Mouse (Mus musculus) layer of hippocampus, adult 18-20 months (tissue): ENCODE results near the gene Ces1c. TPM values are rescaled to one million over a fixed set of nuclear protein-coding genes. Genes with fewer than 3 reads are reported as not detected.

Experiments used
- DNase-seq, 2 experiments: peaks; one replicate each; pipeline ENCODE4 v3.0.0; 2022; ENCODE audit warnings: low spot score in 2 of 2
- long read RNA-seq: library from polyadenylated mRNA; stranded (forward); transcript quantifications from one replicate; pipeline ENCODE4 v2.0.0, GENCODE M21; 2021
- total RNA-seq, 2 experiments: library from RNA; stranded (reverse); gene quantifications; 2 replicates each; pipeline ENCODE4 v1.2.3; 2021

Gene Ces1c
- not detected for total RNA-seq
- long read RNA-seq = 0 reads

DNA sequence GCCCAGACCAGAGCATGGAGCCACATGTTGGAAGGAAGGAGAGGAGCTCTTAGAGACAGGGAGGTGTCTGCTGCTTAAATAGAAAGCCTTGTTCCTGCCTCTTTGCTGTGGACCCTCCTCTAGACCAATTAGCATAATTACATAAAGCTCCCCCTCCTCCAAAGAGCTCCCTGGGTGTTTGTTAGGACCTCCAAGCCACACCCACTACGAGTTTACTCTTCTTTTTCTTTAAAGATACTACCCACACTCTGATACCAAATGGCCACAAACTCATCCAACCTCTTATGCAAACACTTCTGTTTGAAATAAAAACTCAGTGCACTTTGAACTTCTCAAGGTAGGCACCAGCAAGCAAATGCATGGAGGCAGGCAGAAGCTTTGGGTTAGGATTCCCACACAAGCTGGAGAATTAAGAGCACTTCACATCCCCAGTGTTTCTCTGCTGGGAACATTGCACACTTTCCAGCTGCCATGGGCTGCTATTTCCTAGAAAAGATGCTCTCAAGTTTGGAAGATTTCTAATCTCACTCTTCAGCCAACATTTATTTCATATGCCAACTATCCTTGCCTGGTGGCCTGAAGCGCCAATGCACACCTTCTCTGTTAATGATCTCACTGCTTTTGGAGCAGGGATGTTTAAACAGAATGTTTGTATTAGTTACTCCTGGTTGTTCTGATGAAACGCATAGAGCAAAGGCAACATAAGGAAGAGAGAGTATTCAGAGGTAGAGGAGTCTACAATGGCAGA lies at the start of gene Ces1c:
Gene Ces1c (minus strand): TSS at position 51 of the 748 bp plus-strand sequence.
- no peak for DNase-seq

DNA sequence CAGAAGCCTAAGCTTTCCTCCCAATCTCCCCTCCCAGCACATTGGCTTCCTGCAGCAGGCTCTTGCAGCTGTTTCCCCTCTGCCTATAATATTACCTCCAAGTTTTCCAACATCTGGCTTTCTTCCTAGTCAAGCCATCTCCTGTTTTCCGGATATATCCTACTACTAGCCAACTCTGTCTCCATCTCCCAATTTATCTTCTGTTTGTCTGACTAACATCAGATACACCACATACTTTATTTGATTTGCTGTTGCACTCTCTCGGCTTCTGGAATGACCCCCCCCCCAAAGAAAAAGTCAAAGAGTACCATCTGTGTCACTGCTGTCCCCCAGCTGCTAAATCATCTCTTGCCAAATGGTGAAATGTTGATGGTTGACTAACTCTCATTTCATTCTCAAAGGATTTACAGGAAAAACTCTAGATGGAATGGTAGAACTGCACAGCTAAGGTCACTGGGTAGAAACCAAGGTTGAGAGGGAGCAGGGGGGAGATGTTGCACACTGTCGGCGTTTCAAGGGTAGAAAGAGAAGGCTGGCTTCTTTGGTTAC lies 49.6 kb upstream of the Ces1c start:
- no peak for DNase-seq

- no peak for DNase-seq
Measured at GRCm38 (mm10) chr8:93176593-93176992, 45.5 kb upstream of the Ces1c start.

- no peak for DNase-seq
Measured at GRCm38 (mm10) chr8:93174554-93174953, 43.5 kb upstream of the Ces1c start.

DNA sequence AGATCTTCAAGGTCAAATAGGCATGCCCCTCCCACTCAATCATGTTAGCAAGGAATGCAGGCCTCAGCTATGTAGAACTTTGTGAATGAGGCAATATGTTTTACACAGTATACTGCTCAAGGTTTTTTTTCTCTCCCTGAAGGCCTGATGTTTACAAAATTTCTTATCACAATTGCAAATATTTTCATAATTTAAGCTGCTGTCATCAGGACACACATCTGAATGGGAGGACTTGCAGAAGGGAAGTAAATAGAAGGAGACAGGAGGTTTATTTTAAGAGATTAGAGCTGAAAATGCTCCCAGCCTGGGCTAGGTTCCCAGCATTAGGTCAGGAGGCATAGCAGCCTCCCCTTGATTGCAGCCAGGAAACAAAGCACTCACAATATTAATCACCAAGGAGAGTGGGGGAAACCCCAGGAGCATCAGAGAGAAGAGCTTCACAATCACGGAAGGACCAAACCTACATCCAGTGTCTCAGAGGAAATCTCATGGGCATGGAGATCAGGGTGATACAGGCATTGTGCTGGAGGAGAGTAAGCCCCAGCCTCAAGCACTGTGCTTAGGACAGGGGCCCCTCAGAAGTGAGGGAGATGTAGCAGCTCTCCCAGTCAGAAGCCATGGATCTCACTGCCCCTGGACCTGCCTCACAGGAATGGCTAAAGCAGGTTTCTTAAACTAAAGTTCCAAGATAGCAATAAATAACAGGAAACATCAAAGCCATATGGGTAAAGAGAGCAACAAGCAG lies 40.9 kb upstream of the Ces1c start:
- DNase-seq = no peak

DNA sequence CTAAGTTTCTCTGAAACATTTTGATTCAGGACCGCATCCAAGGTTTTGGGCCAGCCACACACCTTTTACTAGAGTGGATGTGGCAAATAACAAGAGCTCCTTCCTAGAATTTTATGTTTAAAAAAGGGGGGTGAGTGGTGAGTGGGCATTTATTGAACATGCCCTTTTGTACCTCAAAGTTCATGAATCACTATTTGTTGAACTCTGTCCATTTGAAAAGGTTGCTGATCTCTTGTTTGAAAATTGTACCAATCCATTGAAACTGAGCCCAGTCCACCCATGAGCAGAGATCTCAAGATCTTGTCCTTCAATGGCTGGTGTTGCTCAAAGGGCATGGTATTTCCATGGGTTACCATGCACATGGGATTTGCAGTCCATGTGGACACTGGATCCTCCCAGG lies 32.3 kb upstream of the Ces1c start:
- no peak for DNase-seq

DNA sequence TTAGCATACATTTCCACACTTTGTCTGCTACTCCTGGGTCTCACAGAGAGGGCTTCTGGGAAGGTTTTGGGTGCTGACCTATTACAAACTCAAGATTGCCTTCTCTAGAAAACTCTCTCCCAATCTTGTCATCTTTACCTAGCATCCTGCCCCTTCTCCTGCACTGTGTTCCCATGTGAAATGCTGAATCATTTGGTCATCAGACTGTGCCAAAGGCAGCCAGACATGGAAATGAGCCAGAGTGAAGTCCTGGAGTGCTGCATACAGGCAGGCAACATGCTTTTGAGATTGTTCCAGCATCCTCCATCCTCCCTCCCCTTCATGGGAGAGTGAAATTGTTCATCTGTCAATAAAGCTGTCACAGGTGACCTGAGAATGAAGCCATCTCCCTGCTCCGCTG lies 20.3 kb upstream of the Ces1c start:
- no peak for DNase-seq

DNA sequence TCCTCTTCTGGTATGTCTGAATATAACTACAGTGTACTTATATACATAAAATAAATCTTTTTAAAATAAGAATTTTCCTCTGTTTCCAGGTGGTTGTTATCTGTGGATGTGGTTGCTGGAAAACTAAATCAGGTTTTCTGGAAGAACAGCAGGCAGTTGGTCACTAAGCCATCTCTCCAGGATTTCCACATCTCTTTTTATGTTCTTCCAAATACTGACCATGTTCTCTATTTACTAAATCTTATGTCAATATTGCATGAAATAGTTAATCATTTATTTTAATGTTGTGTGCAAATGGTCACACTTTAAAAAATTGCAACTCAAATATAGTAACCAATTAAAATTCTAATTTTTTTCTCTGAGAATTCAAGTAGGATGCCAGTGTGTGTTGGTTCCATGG lies 16.2 kb upstream of the Ces1c start:
- no peak for DNase-seq

DNA sequence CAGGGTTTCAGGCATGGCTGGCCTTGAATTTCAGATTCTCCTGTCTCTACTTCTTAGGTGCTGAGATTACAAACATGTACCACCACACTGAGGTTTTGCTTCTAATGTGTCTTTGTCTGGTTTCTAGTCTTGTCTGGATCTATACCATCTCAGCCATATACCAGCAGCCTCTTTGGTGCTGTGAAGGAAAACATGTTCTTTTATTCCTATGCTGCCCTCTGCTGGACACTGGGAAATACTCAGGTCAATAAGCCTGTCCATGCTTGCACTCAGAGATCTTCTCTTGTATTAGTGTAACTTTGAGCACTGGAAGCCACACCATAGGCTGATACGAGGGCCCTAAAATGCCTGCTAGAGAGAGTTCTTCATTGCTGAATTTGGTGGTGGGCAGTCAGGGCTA lies 9.6 kb upstream of the Ces1c start:
- DNase-seq = peak; percentile 13 to 70

DNA sequence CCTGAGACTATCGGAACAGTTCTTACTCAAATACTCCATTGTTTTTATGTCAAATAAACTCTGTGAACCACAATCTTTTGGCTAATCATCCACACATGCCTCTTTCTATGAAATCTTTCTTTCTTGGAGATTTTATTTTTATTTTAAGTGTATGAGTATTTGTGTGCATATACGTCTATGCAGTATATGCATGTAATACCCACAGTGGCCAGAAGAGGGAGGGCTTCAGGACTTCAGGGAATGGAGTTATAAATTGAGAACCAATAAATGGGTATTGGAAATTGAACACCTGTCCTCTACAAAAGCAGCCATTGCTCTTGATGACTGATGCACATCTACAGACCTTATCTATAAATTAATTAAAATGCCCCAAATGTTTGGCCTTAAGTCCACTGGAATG lies 1.1 kb upstream of the Ces1c start:
- DNase-seq = no peak

- peak; percentile 2 to 40 for DNase-seq
Measured at GRCm38 (mm10) chr8:93126476-93126875, 4.6 kb downstream of the Ces1c start.

DNA sequence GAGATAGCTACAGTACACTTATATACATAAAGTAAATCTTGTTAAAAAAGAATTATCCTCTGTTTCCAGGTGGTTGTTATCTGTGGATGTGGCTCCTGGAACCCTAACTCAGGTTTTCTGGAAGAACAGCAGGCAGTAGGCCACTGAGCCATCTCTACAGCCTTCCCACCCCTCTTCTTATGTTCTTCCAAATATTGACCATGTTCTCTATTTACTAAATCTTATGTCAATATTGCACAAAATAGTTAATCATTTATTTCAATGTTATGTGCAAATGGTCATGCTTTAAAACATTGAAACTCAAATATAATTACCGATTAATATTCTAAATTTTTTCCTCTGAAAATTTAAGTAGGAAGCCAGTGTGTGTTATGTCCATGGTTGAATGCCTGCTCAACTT lies 9.1 kb downstream of the Ces1c start:
- no peak for DNase-seq

- DNase-seq = peak; percentile 3 to 67
Measured at GRCm38 (mm10) chr8:93095376-93095775, 35.7 kb downstream of the Ces1c start.

- no peak for DNase-seq
Measured at GRCm38 (mm10) chr8:93091324-93091723, 39.8 kb downstream of the Ces1c start.

GRCm38 (mm10) chr8:93088686-93089122 lies 42.4 kb downstream of the Ces1c start:
- no peak for DNase-seq

GRCm38 (mm10) chr8:93088193-93088592 lies 42.9 kb downstream of the Ces1c start:
- DNase-seq = no peak

DNA sequence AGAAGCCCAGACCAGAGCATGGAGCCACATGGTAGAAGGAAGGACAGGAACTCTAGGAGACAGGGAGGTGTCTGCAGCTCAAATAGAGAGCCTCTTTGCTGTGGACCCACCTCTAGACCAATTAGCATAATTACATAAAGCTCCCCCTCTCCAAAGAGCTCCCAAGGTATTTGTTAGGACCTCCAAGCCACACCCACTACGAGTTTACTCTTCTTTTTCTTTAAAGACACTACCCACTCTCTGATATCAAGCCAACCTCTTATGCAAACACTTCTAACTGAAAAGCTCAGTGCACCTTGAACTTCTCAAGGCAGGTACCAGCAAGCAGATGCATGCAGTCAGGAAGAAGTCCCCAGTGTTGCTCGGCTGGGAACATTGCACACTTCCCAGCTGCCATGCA lies 51.2 kb downstream of the Ces1c start, which contains the start of gene Ces1b:
Gene Ces1b (minus strand): TSS at position 131 of the 400 bp plus-strand sequence.
- no peak for DNase-seq

DNA sequence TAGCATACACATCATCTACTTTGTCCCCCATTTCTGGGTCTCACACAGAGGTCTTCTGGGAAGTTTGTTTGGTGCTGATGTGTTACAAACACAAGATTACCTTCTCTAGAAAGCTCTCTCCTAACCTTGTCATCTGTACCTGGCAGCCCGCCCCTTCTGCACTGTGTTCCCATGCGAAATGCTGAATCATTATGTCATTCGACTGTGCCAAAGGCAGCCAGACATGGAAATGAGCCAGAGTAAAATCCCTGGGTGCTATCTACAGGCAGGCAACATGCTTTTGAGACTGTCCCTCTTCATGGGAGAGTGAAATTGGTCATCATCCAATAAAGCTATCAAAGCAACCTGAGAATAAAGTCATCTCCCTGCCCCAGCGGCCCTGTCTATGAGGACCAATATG lies 55.8 kb downstream of the Ces1c start:
- DNase-seq = peak in 1 of 2 experiments; percentile 3

GRCm38 (mm10) chr8:93063416-93064117 lies 67.5 kb downstream of the Ces1c start:
- DNase-seq = no peak

DNA sequence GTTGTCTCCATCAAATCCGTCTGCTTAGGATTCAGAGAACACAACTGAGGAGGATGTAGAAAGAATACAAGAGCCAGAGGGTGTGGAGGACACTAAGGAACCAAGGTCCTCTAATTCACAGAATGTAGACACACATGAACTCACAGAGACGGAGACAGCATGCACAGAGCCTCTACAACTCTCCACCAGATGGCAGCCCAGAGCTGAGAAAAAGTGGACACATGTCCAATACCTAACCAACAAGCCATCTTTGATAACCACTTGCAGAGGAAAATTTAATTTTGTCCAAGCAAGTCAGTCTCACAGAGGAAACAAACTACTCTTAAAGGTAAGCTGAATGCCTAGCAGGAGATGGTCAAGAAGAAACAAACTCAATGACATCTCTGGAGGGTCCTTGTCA lies 71.9 kb downstream of the Ces1c start:
- DNase-seq = peak in 1 of 2 experiments; percentile 74

GRCm38 (mm10) chr8:93055238-93055637 lies 75.8 kb downstream of the Ces1c start:
- DNase-seq = no peak
